10 mouse cellular contexts compared by ENCODE assay signal in genomic region chr17:4997968-4998367, GRCm38 (mm10). TPM values are rescaled to one million over a fixed set of nuclear protein-coding genes. Genes with fewer than 3 reads are reported as not detected.
DNase-seq lines count a peak whose midpoint lies in the region; ATAC-seq and TF ChIP-seq lines count a peak whose summit lies in the region.
"Had no signal": no experiment of that assay in that cellular context is flagged by ENCODE, and none has a peak within 500 bp of the region (broad histone marks: within the 10 kb centered on the region; RNA-seq: fewer than 3 reads in every experiment).

No protein-coding gene starts in this region.

- H3K4me1 ChIP-seq in heart, adult 2 months (ENCODE audit: control insufficient read depth, insufficient read depth, low read length), result peaks cover 12% of the 10 kb centered on the region
- peaks cover 43% of the 10 kb centered on the region for H3K4me1 ChIP-seq in hindbrain, embryonic 12.5 days
- peaks cover 21% of the 10 kb centered on the region for H3K4me1 ChIP-seq in liver, postnatal 0 days (ENCODE audit: insufficient read depth)

- peak overlapping the region; percentile 74; the same call in 1 of the 2 replicates for H3K4me3 ChIP-seq in heart, adult 2 months
- peak overlapping the region; percentile 21 for H3K4me3 ChIP-seq in C2C12 (ENCODE audit: insufficient read depth, poor library complexity, severe bottlenecking)
- H3K4me3 ChIP-seq in hindbrain, embryonic 12.5 days, result peak overlapping the region; percentile 20; the same call in 1 of the 2 replicates
- H3K4me3 ChIP-seq in liver, postnatal 0 days (ENCODE audit: low read depth, low read length), result no peak overlapping the region

- H3K27me3 ChIP-seq in heart, adult 2 months (ENCODE audit: control insufficient read depth, insufficient read depth, low read length), result no peaks in the 10 kb centered on the region
- no peaks in the 10 kb centered on the region for H3K27me3 ChIP-seq in C2C12 (ENCODE audit: control insufficient read depth, insufficient read depth, insufficient read length)
- no peaks in the 10 kb centered on the region for H3K27me3 ChIP-seq in hindbrain, embryonic 12.5 days
- no peaks in the 10 kb centered on the region for H3K27me3 ChIP-seq in liver, postnatal 0 days (ENCODE audit: insufficient read depth, low read length)

- no peak overlapping the region for H3ac ChIP-seq in C2C12 (ENCODE audit: control insufficient read depth, insufficient read length, low read depth)

- no peak for ATAC-seq in hindbrain, embryonic 12.5 days (ENCODE audit: low FRiP score)
- no peak for ATAC-seq in liver, postnatal 0 days

- H3K79me3 ChIP-seq in C2C12 (ENCODE audit: low read depth), result peaks cover 62% of the 10 kb centered on the region

- H3K36me3 ChIP-seq in heart, adult 2 months (ENCODE audit: control insufficient read depth, insufficient read depth, low read length), result peaks cover 26% of the 10 kb centered on the region
- H3K36me3 ChIP-seq in C2C12 (ENCODE audit: control insufficient read depth, insufficient read depth), result no peaks in the 10 kb centered on the region
- H3K36me3 ChIP-seq in hindbrain, embryonic 12.5 days, result no peaks in the 10 kb centered on the region
- no peaks in the 10 kb centered on the region for H3K36me3 ChIP-seq in liver, postnatal 0 days (replicated peaks; ENCODE audit: insufficient read depth, low read length)

- peaks cover 7% of the 10 kb centered on the region for H3K79me2 ChIP-seq in heart, adult 2 months (replicated peaks; ENCODE audit: control insufficient read depth, insufficient read depth, low read length)
- H3K79me2 ChIP-seq in C2C12 (ENCODE audit: control insufficient read depth, insufficient read depth), result peaks cover 72% of the 10 kb centered on the region

- no peak overlapping the region for H3K9ac ChIP-seq in heart, adult 2 months (ENCODE audit: low read depth, low read length)
- no peak overlapping the region for H3K9ac ChIP-seq in hindbrain, embryonic 12.5 days
- no peak overlapping the region for H3K9ac ChIP-seq in liver, postnatal 0 days (replicated peaks)

- peak overlapping the region; percentile 66 for H3K4me2 ChIP-seq in hindbrain, embryonic 12.5 days (replicated peaks)
- H3K4me2 ChIP-seq in liver, postnatal 0 days (ENCODE audit: low read depth, low read length), result peak overlapping the region; percentile 38

- 49% methylated on average over 3 of the region's 3 CpGs for WGBS in heart, adult 2 months
- WGBS in hindbrain, embryonic 12.5 days, result 36% methylated on average over 3 of the region's 3 CpGs
- 46% methylated on average over 3 of the region's 3 CpGs for WGBS in liver, postnatal 0 days (ENCODE audit: insufficient replicate concordance)

- H3K9me3 ChIP-seq in hindbrain, embryonic 12.5 days (replicated peaks), result no peaks in the 10 kb centered on the region
- H3K9me3 ChIP-seq in liver, postnatal 0 days (ENCODE audit: low read length), result no peaks in the 10 kb centered on the region

- DNase-seq in heart, adult 2 months, result no peak
- no peak for DNase-seq in heart, adult 9 months (ENCODE audit: low spot score in 2 of 2)
- DNase-seq in liver, postnatal 0 days, result no peak
- no peak for DNase-seq in cerebellum, postnatal 25 days
- no peak for DNase-seq in left cerebral cortex, postnatal 10 days (ENCODE audit: extremely low spot score in 1 of 2, low spot score in 2 of 2)
- no peak for DNase-seq in kidney, postnatal 36 days
- DNase-seq: adrenal gland, adult 8-10 months; kidney, adult 18-20 months had no signal

- no peak for TF ChIP-seq EP300 in heart, adult 2 months (IDR thresholded peaks at IDR 0.05; ENCODE audit: insufficient read depth, low read depth, low read length)
- no peak for TF ChIP-seq EP300 in liver, postnatal 0 days (IDR thresholded peaks at IDR 0.05; ENCODE audit: low read depth)

- TF ChIP-seq CTCF in heart, adult 2 months (IDR thresholded peaks at IDR 0.05), result no peak
- no peak for TF ChIP-seq CTCF in C2C12 (IDR thresholded peaks at IDR 0.05; ENCODE audit: control insufficient read depth, insufficient read depth, insufficient read length)
- no peak for TF ChIP-seq CTCF in liver, postnatal 0 days (IDR thresholded peaks at IDR 0.05; ENCODE audit: low read depth)

- no peak for TF ChIP-seq POLR2A in heart, adult 2 months (IDR thresholded peaks at IDR 0.05; ENCODE audit: insufficient read depth, low read depth, low read length)

- no peak overlapping the region for H3K27ac ChIP-seq in heart, adult 2 months
- no peak overlapping the region for H3K27ac ChIP-seq in hindbrain, embryonic 12.5 days
- H3K27ac ChIP-seq in liver, postnatal 0 days (ENCODE audit: low read depth), result no peak overlapping the region

- intact Hi-C loops in heart, adult 2 months (cut with DNase I), result loop anchor here (5.0 kb wide), 2 partner anchors 34 to 119 kb away; no protein-coding TSS in a partner anchor
- intact Hi-C loops in left cerebral cortex, postnatal 10 days (cut with DNase I), result loop anchor here (5.0 kb wide), 1 partner anchor 189 kb away; no protein-coding TSS in a partner anchor

TF ChIP-seq in C2C12, 6 proteins besides CTCF, POLR2A, EP300 and RAD21:
- TF ChIP-seq MYOG (IDR thresholded peaks at IDR 0.05; ENCODE audit: control insufficient read depth, extremely low read depth, insufficient read length) (no peak), USF1 (IDR thresholded peaks at IDR 0.05; ENCODE audit: low read depth) (no peak), MYOD1 (IDR thresholded peaks at IDR 0.05; ENCODE audit: control insufficient read depth, insufficient read length, low read depth) (no peak), MAX (IDR thresholded peaks at IDR 0.05) (no peak), CEBPB (IDR thresholded peaks at IDR 0.05; ENCODE audit: low read depth) (no peak), FOSL1 (IDR thresholded peaks at IDR 0.05; ENCODE audit: insufficient read depth, low read length, poor library complexity, severe bottlenecking) (no peak)

RNA-seq across cellular contexts. Expression of gene Arid1b, which starts 3.8 kb away (rescaled TPM):
- total RNA-seq in heart, adult 2 months (2021), result 10 to 100 TPM; 26.8 to 27.8 TPM
- 11.1 and 11.8 TPM in 2 replicates for polyA plus RNA-seq in heart, adult 2 months (2012; rRNA removed)
- polyA plus RNA-seq in C2C12 (2012; fragmentation: generic; extraction: Trizol), result 9.1 TPM
- 22.3 and 22.6 TPM in 2 replicates for polyA plus RNA-seq in hindbrain, embryonic 12.5 days (2016; fragmentation: Nextera tagmentation; extraction: Ambion mirVana)
- polyA plus RNA-seq in liver, postnatal 0 days (2015; fragmentation: Nextera tagmentation; extraction: Ambion mirVana), result 1.9 and 2.2 TPM in 2 replicates
- 10 to 100 TPM; 77.4 to 83.3 TPM for total RNA-seq in left cerebral cortex, postnatal 10 days (2021)
